Mouse (Mus musculus): ENCODE measurements around the gene Ogdhl. TPM values are rescaled to one million over a fixed set of nuclear protein-coding genes. Genes with fewer than 3 reads are reported as not detected.

The Ogdhl gene
- total and polyA plus RNA-seq, 2 experiments from 2014 or later = 6.5 to 13.1 TPM

GRCm38 (mm10) chr14:32381619-32382018 lies 59.8 kb downstream of the Ogdhl start:
- Histone ChIP-seq H3K9me3 (replicated peaks; ENCODE audit: control insufficient read depth, low read length) (no peaks in the 10 kb centered on the region), H3K27ac (ENCODE audit: low read depth) (no peak overlapping the region), H3K4me3 (ENCODE audit: low read depth, low read length) (no peak overlapping the region), H3K4me2 (ENCODE audit: low read depth, low read length) (peak overlapping the region; percentile 36), H3K36me3 (replicated peaks; ENCODE audit: control insufficient read depth, insufficient read depth, low read length) (no peaks in the 10 kb centered on the region), H3K4me1 (ENCODE audit: control insufficient read depth, insufficient read depth) (peaks cover 13% of the 10 kb centered on the region; the same call in 1 of the 2 replicates), H3K27me3 (ENCODE audit: control insufficient read depth, insufficient read depth, low read length) (peaks cover 20% of the 10 kb centered on the region), H3K9ac (replicated peaks; ENCODE audit: low read depth, low read length) (no peak overlapping the region)
- TF ChIP-seq EP300 (IDR thresholded peaks at IDR 0.05; ENCODE audit: low read depth) = no peak
- no peak for TF ChIP-seq CTCF (IDR thresholded peaks at IDR 0.05; ENCODE audit: low read depth)
- 17% methylated on average over 15 of the region's 15 CpGs for WGBS
- ATAC-seq (ENCODE audit: insufficient read depth, low read depth) (peak; percentile 71; the same call in 1 of the 2 replicates), DNase-seq (ENCODE audit: low spot score) (peak; percentile 8)

- Histone ChIP-seq H3K36me3 (replicated peaks; ENCODE audit: control insufficient read depth, insufficient read depth, low read length) (no peaks in the 10 kb centered on the region), H3K4me2 (ENCODE audit: low read depth, low read length) (no peak within 1 kb of the TSS), H3K4me1 (ENCODE audit: control insufficient read depth, insufficient read depth) (no peaks in the 10 kb centered on the region), H3K9ac (replicated peaks; ENCODE audit: low read depth, low read length) (no peak within 1 kb of the TSS), H3K9me3 (replicated peaks; ENCODE audit: control insufficient read depth, low read length) (no peaks in the 10 kb centered on the region), H3K4me3 (ENCODE audit: low read depth, low read length) (no peak within 1 kb of the TSS), H3K27me3 (ENCODE audit: control insufficient read depth, insufficient read depth, low read length) (no peaks in the 10 kb centered on the region; the same call in 1 of the 2 replicates), H3K27ac (ENCODE audit: low read depth) (no peak within 1 kb of the TSS)
- 2% methylated on average over 13 of the region's 13 CpGs for WGBS
- ATAC-seq (ENCODE audit: insufficient read depth, low read depth) = peak; percentile 91
- DNase-seq (ENCODE audit: low spot score) = peak; percentile 40
- no peak for TF ChIP-seq CTCF (IDR thresholded peaks at IDR 0.05; ENCODE audit: low read depth)
- no peak for TF ChIP-seq EP300 (IDR thresholded peaks at IDR 0.05; ENCODE audit: low read depth)
Measured at GRCm38 (mm10) chr14:32388196-32388595, 66.4 kb downstream of the Ogdhl start, which contains the start of gene 1700024G13Rik. 1700024G13Rik (minus strand) TSS chr14:32388391.

Other genes with a start within 250 kb of the Ogdhl start
- 68.6 and 85.5 TPM in 2 replicates for gene Oxnad1, start 236.6 kb upstream of the Ogdhl start, total RNA-seq (2014; rRNA removed; ENCODE audit: low replicate concordance)
- 48.4 and 48.7 TPM in 2 replicates for gene Oxnad1, start 236.6 kb upstream of the Ogdhl start, polyA plus RNA-seq (2015; fragmentation: Nextera tagmentation; extraction: Ambion mirVana)
- gene Dph3, start 236.3 kb upstream of the Ogdhl start, total RNA-seq (2014; rRNA removed; ENCODE audit: low replicate concordance) = 35.0 and 54.1 TPM in 2 replicates
- 102 and 103 TPM in 2 replicates for gene Dph3, start 236.3 kb upstream of the Ogdhl start, polyA plus RNA-seq (2015; fragmentation: Nextera tagmentation; extraction: Ambion mirVana)
- not detected in 2 replicates for gene Msmb, start 180.0 kb upstream of the Ogdhl start, total RNA-seq (2014; rRNA removed; ENCODE audit: low replicate concordance)
- gene Msmb, start 180.0 kb upstream of the Ogdhl start, polyA plus RNA-seq (2015; fragmentation: Nextera tagmentation; extraction: Ambion mirVana) = not detected in 2 replicates
- gene Ncoa4, start 162.2 kb upstream of the Ogdhl start, total RNA-seq (2014; rRNA removed; ENCODE audit: low replicate concordance) = 137 and 180 TPM in 2 replicates
- gene Ncoa4, start 162.2 kb upstream of the Ogdhl start, polyA plus RNA-seq (2015; fragmentation: Nextera tagmentation; extraction: Ambion mirVana) = 60.8 and 62.1 TPM in 2 replicates
- 273 and 367 TPM in 2 replicates for gene Timm23, start 120.1 kb upstream of the Ogdhl start, total RNA-seq (2014; rRNA removed; ENCODE audit: low replicate concordance)
- gene Timm23, start 120.1 kb upstream of the Ogdhl start, polyA plus RNA-seq (2015; fragmentation: Nextera tagmentation; extraction: Ambion mirVana) = 440 and 486 TPM in 2 replicates
- gene Parg, start 120.1 kb upstream of the Ogdhl start, total RNA-seq (2014; rRNA removed; ENCODE audit: low replicate concordance) = 21.0 and 21.4 TPM in 2 replicates
- gene Parg, start 120.1 kb upstream of the Ogdhl start, polyA plus RNA-seq (2015; fragmentation: Nextera tagmentation; extraction: Ambion mirVana) = 15.9 and 16.5 TPM in 2 replicates
- gene 1700024G13Rik, start 66.4 kb downstream of the Ogdhl start, total RNA-seq (2014; rRNA removed; ENCODE audit: low replicate concordance) = not detected in 2 replicates
- gene 1700024G13Rik, start 66.4 kb downstream of the Ogdhl start, polyA plus RNA-seq (2015; fragmentation: Nextera tagmentation; extraction: Ambion mirVana) = 0.27 TPM in 1 of 2 replicates, not detected in the other
- 0.08 and 0.15 TPM in 2 replicates for gene Slc18a3, start 142.8 kb downstream of the Ogdhl start, total RNA-seq (2014; rRNA removed; ENCODE audit: low replicate concordance)
- gene Slc18a3, start 142.8 kb downstream of the Ogdhl start, polyA plus RNA-seq (2015; fragmentation: Nextera tagmentation; extraction: Ambion mirVana) = 0.21 TPM in 1 of 2 replicates, not detected in the other
- not detected in 2 replicates for gene Chat, start 144.0 kb downstream of the Ogdhl start, total RNA-seq (2014; rRNA removed; ENCODE audit: low replicate concordance)
- gene Chat, start 144.0 kb downstream of the Ogdhl start, polyA plus RNA-seq (2015; fragmentation: Nextera tagmentation; extraction: Ambion mirVana) = 0.10 TPM in 1 of 2 replicates, not detected in the other
- gene Ercc6, start 191.5 kb downstream of the Ogdhl start, total RNA-seq (2014; rRNA removed; ENCODE audit: low replicate concordance) = 2.7 and 5.5 TPM in 2 replicates
- gene Ercc6, start 191.5 kb downstream of the Ogdhl start, polyA plus RNA-seq (2015; fragmentation: Nextera tagmentation; extraction: Ambion mirVana) = 5.2 and 6.2 TPM in 2 replicates

All from heart, postnatal 0 days (tissue).